Mouse (Mus musculus): ENCODE results near the gene Clta. TPM values are rescaled to one million over a fixed set of nuclear protein-coding genes. Genes with fewer than 3 reads are reported as not detected.

The Clta gene
- total and polyA plus RNA-seq, 3 experiments, result 64.6 to 78.6 (median 75.8) TPM

DNA sequence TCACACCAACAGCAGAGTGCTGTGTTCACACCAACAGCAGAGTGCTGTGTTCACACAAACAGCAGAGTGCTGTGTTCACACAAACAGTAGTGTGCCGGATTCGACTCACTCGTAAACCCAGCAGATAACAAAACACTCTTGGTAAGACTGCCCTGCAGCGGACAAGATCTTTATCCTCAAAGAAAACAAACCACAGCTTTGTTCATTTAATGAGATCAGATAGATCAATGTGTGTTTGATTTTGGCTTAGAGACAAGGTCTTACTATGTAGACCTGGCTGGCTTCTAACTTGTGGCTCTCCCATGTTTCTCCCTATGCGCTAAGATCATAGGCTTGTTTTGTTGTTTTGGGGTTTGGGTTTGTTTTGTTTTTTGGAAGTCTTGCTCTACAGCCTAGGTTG, 41.8 kb downstream of the Clta start:
- TF ChIP-seq CTCF (IDR thresholded peaks at IDR 0.05) (no peak), POLR2A (IDR thresholded peaks at IDR 0.05; ENCODE audit: insufficient read depth, low read depth, low read length) (no peak), EP300 (IDR thresholded peaks at IDR 0.05; ENCODE audit: insufficient read depth, low read depth, low read length) (no peak)
- H3K36me3 ChIP-seq (ENCODE audit: control insufficient read depth, insufficient read depth, low read length), result no peaks in the 10 kb centered on the region
- intact Hi-C loops (cut with DNase I), result no loop called here
- no peak overlapping the region for H3K9ac ChIP-seq (ENCODE audit: low read depth, low read length)
- no peak for DNase-seq
- H3K27me3 ChIP-seq (ENCODE audit: control insufficient read depth, insufficient read depth, low read length), result no peaks in the 10 kb centered on the region
- WGBS, result 81% methylated on average over 5 of the region's 5 CpGs
- H3K4me1 ChIP-seq (ENCODE audit: control insufficient read depth, insufficient read depth, low read length), result no peaks in the 10 kb centered on the region
- no peaks in the 10 kb centered on the region for H3K79me2 ChIP-seq (replicated peaks; ENCODE audit: control insufficient read depth, insufficient read depth, low read length)
- H3K4me3 ChIP-seq, result no peak overlapping the region
- H3K27ac ChIP-seq, result no peak overlapping the region

DNA sequence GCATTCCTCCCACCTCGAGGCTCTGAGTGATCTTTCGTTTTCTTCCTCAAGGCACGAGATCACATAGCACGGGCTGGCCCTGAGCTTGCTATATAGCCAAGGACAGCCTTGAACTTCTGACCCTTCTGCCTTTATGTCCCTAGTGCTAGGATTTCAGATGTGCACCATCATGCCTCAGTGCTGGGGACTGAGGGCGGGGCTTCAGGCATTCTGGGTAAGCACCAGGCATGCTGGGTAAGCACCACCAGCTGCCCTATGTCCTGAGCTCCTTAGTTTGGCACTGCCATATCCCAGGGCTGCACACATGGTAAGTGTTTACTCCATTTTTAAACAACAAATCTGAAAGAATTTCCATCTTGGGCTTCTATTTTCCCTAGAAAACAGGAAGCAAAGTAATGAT, 45.6 kb downstream of the Clta start:
- WGBS, result 89% methylated on average over 5 of the region's 5 CpGs
- intact Hi-C loops (cut with DNase I), result no loop called here
- Histone ChIP-seq H3K27ac (no peak overlapping the region), H3K79me2 (replicated peaks; ENCODE audit: control insufficient read depth, insufficient read depth, low read length) (no peaks in the 10 kb centered on the region), H3K9ac (ENCODE audit: low read depth, low read length) (no peak overlapping the region), H3K36me3 (ENCODE audit: control insufficient read depth, insufficient read depth, low read length) (no peaks in the 10 kb centered on the region), H3K4me3 (no peak overlapping the region), H3K4me1 (ENCODE audit: control insufficient read depth, insufficient read depth, low read length) (no peaks in the 10 kb centered on the region), H3K27me3 (ENCODE audit: control insufficient read depth, insufficient read depth, low read length) (no peaks in the 10 kb centered on the region)
- no peak for TF ChIP-seq CTCF (IDR thresholded peaks at IDR 0.05)
- TF ChIP-seq POLR2A (IDR thresholded peaks at IDR 0.05; ENCODE audit: insufficient read depth, low read depth, low read length), result no peak
- DNase-seq, result no peak

DNA sequence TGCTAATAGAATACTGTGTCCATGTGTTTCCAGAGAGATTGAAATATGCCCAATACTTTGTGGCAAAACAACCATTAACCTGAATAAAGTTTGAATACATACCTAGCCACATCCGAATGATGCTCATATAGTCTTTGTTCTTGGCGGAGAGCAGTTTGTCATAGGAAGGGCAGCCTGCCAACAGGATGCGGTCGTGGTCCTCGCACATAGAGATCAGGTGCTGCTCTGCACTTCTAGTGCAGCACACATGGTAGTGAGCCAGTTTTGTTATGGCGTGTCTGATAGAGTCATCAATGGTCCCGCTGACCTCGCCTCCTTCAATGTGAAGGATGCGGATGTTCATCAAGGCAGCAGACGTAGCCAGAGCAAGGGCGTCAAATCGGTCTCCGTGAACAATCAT, 55.4 kb downstream of the Clta start:
- 86% methylated on average over 13 of the region's 13 CpGs for WGBS
- TF ChIP-seq CTCF (IDR thresholded peaks at IDR 0.05) (no peak), EP300 (IDR thresholded peaks at IDR 0.05; ENCODE audit: insufficient read depth, low read depth, low read length) (no peak), POLR2A (IDR thresholded peaks at IDR 0.05; ENCODE audit: insufficient read depth, low read depth, low read length) (no peak)
- H3K36me3 ChIP-seq (ENCODE audit: control insufficient read depth, insufficient read depth, low read length), result no peaks in the 10 kb centered on the region; the same call in 1 of the 2 replicates
- H3K27ac ChIP-seq, result no peak overlapping the region
- H3K27me3 ChIP-seq (ENCODE audit: control insufficient read depth, insufficient read depth, low read length), result no peaks in the 10 kb centered on the region
- peaks cover 1% of the 10 kb centered on the region; the same call in 1 of the 2 replicates for H3K4me1 ChIP-seq (ENCODE audit: control insufficient read depth, insufficient read depth, low read length)
- H3K79me2 ChIP-seq (replicated peaks; ENCODE audit: control insufficient read depth, insufficient read depth, low read length), result no peaks in the 10 kb centered on the region
- H3K4me3 ChIP-seq, result no peak overlapping the region
- intact Hi-C loops (cut with DNase I), result no loop called here
- no peak for DNase-seq
- no peak overlapping the region for H3K9ac ChIP-seq (ENCODE audit: low read depth, low read length)

DNA sequence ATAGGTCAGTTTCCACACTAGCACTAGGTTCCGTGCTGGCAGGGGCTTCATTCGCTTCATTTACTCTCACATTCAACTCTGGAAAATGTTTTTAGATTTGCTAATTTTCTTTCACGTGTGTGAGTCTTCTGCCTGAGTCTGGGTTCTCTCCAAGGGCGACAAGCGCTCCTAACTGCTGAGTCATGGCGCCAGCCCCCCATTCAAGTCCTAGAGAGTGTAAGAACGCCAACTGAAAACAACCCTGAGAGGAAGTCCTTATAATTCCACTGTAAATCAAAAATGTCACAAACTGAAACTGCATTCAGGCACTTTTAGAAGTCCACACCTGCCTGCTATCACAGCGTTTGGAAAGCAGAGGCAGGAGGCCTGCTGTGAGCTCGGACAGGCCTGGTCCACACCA, 57.8 kb downstream of the Clta start:
- H3K4me1 ChIP-seq (ENCODE audit: control insufficient read depth, insufficient read depth, low read length), result peaks cover 5% of the 10 kb centered on the region

DNA sequence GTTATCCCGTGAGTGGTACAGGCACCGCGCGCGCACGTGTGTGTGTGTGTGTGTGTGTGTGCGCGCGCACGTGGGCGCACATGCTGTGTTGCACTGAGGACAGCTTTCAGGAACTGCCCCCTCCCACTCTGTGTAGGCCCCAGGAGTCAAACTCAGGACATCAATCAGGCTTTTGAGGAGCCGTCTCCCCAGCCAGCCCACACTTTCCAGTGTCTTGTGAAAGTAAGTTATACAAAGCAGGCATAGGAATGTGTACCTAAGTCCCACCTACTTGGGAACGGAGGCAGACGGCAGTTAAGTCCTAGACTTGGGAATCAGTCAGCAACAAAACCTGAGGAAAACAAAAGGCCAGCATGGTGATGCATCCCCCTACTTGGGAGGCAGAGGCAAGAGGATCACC, 58.6 kb downstream of the Clta start:
- 91% methylated on average over 14 of the region's 14 CpGs for WGBS
- TF ChIP-seq CTCF (IDR thresholded peaks at IDR 0.05), result no peak
- TF ChIP-seq EP300 (IDR thresholded peaks at IDR 0.05; ENCODE audit: insufficient read depth, low read depth, low read length), result no peak
- TF ChIP-seq POLR2A (IDR thresholded peaks at IDR 0.05; ENCODE audit: insufficient read depth, low read depth, low read length), result no peak
- Histone ChIP-seq H3K9ac (ENCODE audit: low read depth, low read length) (no peak overlapping the region), H3K36me3 (ENCODE audit: control insufficient read depth, insufficient read depth, low read length) (no peaks in the 10 kb centered on the region; the same call in 1 of the 2 replicates), H3K4me3 (no peak overlapping the region), H3K27me3 (ENCODE audit: control insufficient read depth, insufficient read depth, low read length) (no peaks in the 10 kb centered on the region), H3K79me2 (replicated peaks; ENCODE audit: control insufficient read depth, insufficient read depth, low read length) (no peaks in the 10 kb centered on the region), H3K4me1 (ENCODE audit: control insufficient read depth, insufficient read depth, low read length) (peaks cover 4% of the 10 kb centered on the region), H3K27ac (no peak overlapping the region)
- no peak for DNase-seq
- intact Hi-C loops (cut with DNase I), result no loop called here

More for the DNA sequence above, 57.8 kb downstream of the Clta start:
- Histone ChIP-seq H3K27ac (no peak overlapping the region), H3K27me3 (ENCODE audit: control insufficient read depth, insufficient read depth, low read length) (no peaks in the 10 kb centered on the region), H3K79me2 (replicated peaks; ENCODE audit: control insufficient read depth, insufficient read depth, low read length) (no peaks in the 10 kb centered on the region), H3K9ac (ENCODE audit: low read depth, low read length) (no peak overlapping the region), H3K36me3 (ENCODE audit: control insufficient read depth, insufficient read depth, low read length) (no peaks in the 10 kb centered on the region; the same call in 1 of the 2 replicates), H3K4me3 (no peak overlapping the region)
- intact Hi-C loops (cut with DNase I), result no loop called here
- WGBS, result 78% methylated on average over 9 of the region's 9 CpGs
- no peak for TF ChIP-seq CTCF (IDR thresholded peaks at IDR 0.05)
- TF ChIP-seq POLR2A (IDR thresholded peaks at IDR 0.05; ENCODE audit: insufficient read depth, low read depth, low read length), result no peak
- no peak for TF ChIP-seq EP300 (IDR thresholded peaks at IDR 0.05; ENCODE audit: insufficient read depth, low read depth, low read length)
- no peak for DNase-seq

DNA sequence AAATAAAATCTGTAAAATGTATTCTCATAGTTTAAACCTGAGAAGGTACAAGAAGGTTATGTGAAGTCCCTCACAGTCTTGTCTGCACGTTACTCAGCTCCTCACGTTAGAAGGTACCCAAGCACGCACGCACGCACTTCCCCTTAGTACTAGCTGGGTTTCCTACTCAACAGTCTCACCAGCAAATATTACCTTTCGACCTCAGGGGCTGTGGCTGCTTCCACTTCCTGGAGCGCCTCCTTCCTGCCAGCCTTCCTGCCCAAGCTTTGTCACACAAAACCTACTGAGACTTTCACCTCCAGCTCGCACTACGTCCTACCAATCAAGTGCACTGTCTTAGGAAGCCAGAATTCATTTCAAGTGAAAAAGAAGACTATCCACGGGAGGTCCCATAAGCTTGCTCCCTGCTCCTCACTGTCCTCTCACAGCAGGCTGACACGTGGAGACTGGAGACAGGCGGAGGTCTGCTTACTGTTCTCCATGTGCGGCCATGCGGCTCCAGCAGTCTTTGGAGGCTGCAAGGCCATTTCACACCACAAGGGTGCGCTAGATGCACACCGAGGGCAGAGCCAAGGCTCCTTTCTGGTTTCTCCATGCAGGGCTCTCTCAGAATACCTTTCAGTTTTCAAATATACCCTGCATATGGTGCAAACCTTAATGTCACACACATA, 61.2 kb downstream of the Clta start:
- Histone ChIP-seq H3K27ac (no peak overlapping the region; the same call in 1 of the 2 replicates), H3K79me2 (replicated peaks; ENCODE audit: control insufficient read depth, insufficient read depth, low read length) (no peaks in the 10 kb centered on the region), H3K4me3 (no peak overlapping the region)

More for the DNA sequence above, 61.2 kb downstream of the Clta start:
- 27% methylated on average over 16 of the region's 16 CpGs for WGBS
- intact Hi-C loops (cut with DNase I), result loop anchor here (1.0 kb wide), 2 partner anchors 54 to 227 kb away; no protein-coding TSS in a partner anchor
- Histone ChIP-seq H3K36me3 (ENCODE audit: control insufficient read depth, insufficient read depth, low read length) (no peaks in the 10 kb centered on the region; the same call in 1 of the 2 replicates), H3K9ac (ENCODE audit: low read depth, low read length) (no peak overlapping the region), H3K4me1 (ENCODE audit: control insufficient read depth, insufficient read depth, low read length) (peaks cover 4% of the 10 kb centered on the region), H3K27me3 (ENCODE audit: control insufficient read depth, insufficient read depth, low read length) (no peaks in the 10 kb centered on the region)
- TF ChIP-seq EP300 (IDR thresholded peaks at IDR 0.05; ENCODE audit: insufficient read depth, low read depth, low read length) (peak; percentile 93), POLR2A (IDR thresholded peaks at IDR 0.05; ENCODE audit: insufficient read depth, low read depth, low read length) (no peak)
- peak; percentile 88 to 93 for DNase-seq

All from heart, adult 2 months (tissue).